Mouse (Mus musculus) kidney, postnatal 10 days (tissue): Measurements from ENCODE around the gene Arnt2.

ENCODE experiments used
- DNase-seq: peaks from one replicate; pipeline ENCODE4 v3.0.0; 2021; ENCODE audit warnings: mixed read lengths

The Arnt2 gene

GRCm38 (mm10) chr7:84339186-84339585 is 70.8 kb downstream of the Arnt2 start:
- DNase-seq, result no peak

DNA sequence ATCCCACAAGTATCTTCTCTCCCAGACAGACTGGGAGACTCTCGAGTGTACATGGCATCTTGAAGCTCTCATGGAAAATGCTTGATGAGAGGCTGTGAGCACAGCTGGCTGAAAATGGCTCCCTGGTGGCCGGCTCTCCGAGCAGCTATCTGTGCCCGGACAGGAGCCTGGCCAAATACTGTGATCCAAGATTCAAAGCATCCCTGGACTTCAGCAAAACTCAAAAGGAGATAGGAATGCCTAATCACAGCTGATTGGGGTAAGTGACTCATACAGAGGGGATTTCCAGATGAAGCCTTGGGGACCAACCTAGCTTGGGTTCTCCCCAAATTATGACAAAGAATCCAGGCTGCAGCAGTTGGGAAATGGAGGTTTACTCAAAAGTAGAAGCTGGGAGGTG is 72.2 kb downstream of the Arnt2 start:
- no peak for DNase-seq

GRCm38 (mm10) chr7:84336907-84337306 is 73.1 kb downstream of the Arnt2 start:
- DNase-seq, result no peak

- no peak for DNase-seq
These were observed 73.4 kb downstream of the Arnt2 start for GRCm38 (mm10) chr7:84336580-84336886.

DNA sequence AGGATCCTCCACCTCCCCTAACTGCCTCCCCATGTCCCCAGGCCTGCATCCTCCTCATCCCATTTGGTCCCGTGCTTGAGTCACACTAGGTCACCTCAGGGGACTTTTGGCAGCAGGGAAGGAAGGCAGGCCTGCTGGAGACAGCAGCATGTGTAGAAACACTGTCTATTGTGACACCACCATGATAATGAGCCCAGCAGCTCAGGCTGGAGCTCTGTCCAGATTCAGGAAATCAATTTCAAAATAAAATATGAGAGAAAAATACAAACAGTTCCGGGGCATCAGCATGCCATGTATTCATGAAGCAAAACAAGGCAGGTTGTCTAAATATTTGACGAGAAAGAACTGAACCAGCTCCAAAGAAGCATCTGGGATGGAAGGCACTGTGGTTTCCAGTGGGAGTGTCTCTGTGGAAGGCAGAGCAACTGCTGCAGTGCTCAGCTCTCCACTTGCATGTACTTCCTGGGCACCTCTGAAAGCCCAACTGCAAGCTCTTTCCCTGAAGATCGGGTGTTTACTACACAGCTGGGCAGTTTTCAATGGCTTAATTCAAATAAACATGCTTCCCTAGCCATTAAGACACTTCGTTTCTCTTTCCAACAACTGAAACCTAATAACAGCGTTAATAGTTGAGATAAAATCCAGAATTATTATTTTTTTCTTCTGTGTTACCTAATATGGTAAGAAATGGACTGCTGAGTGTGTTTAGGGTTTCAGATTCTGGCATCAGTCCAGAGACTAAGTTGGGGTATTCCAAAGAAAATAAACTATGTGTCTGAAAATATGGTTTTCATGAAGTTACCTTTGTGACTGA is 74.0 kb downstream of the Arnt2 start:
- no peak for DNase-seq

DNA sequence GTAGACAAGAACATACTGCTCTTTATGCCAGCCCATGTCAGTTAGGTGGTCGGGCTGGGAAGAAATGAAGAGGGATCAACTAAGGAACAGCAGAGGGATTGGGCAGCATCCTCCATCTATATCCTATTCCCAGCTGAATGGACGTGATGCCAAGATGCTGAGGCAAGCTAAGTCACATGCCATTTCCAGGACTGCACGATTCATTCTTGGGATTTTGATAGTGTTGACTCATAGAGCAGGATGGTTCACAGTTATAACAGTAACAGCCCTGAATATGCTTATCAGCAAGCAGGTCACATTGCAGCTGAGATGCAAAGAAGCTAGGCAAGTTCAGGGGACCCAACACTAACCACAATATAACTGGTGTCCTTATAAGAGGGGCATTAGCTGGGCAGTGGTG is 76.0 kb downstream of the Arnt2 start:
- DNase-seq, result no peak

GRCm38 (mm10) chr7:84332295-84333168 is 77.4 kb downstream of the Arnt2 start:
- DNase-seq, result no peak

DNA sequence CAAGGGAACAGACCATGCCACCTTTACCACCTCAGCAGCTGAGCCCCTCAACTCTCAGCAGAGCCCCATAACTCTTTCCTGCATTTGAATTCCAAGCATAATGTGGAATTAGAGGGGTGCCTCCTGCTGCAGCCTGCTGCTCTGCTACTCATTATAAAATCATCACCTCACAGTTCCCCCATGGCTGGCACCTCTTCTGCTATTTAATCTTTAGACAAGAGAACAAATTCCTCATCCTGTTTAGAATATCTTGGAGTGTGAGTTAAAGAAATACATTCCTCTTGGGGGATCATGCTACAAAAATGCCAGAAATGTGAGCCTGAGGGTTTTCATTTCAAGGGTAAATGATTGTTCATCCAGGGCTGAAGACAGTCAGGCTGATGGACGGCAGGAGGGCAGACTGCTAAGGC is 80.8 kb downstream of the Arnt2 start:
- DNase-seq, result peak; percentile 26

DNA sequence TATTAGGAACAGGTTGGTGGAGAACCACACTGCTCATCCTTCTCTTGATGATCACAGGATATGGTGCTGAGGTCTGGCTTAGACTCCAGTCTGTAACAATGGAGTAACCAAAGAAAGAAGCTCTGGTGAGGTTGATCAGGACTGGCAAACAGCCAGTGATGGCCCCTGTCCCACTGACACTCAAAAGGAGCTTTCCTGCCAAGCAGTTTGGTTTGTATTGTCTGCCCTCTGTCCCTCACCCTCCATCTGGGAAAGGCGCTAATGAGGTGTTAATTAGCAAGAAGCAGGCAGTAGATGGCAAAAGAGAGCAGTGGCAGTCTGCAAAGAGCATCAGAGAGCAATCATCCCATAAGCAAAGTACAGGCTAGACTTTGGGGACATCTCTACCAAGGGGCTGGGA is 81.2 kb downstream of the Arnt2 start:
- DNase-seq, result peak; percentile 15

- no peak for DNase-seq
These were observed 84.2 kb downstream of the Arnt2 start for GRCm38 (mm10) chr7:84325570-84326328.

GRCm38 (mm10) chr7:84321542-84321941 is 88.4 kb downstream of the Arnt2 start:
- DNase-seq, result no peak

GRCm38 (mm10) chr7:84315353-84316003 is 94.5 kb downstream of the Arnt2 start:
- DNase-seq, result peak; percentile 60

- no peak for DNase-seq
These were observed 95.2 kb downstream of the Arnt2 start for GRCm38 (mm10) chr7:84314742-84315141.

- peak; percentile 23 for DNase-seq
These were observed 98.4 kb downstream of the Arnt2 start for GRCm38 (mm10) chr7:84311624-84312023.

DNA sequence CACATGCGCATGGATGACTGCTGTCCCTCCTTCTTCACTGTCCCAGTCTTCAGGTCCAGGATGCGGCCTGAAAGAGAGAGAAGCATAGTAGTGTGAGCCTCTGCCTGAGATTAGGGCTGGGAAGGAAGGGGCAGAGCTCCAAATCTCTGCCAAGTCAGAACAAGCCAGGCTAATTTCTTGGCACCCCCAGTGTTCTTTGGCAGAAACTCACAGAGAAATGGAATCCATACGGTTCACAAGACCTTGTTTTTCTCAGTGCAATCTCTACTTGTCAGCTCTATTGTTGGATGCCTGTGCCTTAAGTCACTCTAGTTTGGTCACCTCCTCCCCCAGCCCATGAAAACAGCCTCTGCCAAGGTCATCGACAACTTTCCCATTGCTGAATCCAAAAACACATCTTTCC is 99.1 kb downstream of the Arnt2 start:
- DNase-seq, result no peak

DNA sequence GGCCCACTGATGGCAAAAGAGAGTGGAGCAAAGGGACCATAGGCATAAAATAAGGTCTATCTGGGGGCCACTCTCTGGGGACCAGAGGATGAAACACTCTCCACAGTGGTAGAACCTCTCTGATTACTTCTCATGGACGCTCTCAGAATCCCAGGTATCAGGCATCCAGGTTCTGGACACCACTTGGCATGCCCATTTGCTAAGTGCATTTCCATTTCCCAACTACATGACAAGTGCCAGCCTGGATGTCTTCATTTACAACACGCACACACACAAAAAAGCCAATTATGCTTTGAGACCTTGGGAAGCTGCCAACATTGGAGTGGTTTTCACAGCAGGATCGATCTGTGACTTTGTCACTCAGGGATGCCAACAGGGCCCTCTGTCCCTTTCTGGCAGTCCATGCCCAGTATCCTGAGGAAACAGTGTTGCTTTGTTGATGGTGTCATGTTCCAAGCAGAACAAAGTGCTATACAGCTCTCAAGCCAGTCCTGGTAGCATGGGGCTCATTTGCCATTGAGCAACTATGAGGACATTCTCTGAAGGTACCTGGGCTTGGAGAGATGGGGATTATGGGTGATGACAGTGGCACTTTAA is 102.5 kb downstream of the Arnt2 start:
- DNase-seq, result no peak

DNA sequence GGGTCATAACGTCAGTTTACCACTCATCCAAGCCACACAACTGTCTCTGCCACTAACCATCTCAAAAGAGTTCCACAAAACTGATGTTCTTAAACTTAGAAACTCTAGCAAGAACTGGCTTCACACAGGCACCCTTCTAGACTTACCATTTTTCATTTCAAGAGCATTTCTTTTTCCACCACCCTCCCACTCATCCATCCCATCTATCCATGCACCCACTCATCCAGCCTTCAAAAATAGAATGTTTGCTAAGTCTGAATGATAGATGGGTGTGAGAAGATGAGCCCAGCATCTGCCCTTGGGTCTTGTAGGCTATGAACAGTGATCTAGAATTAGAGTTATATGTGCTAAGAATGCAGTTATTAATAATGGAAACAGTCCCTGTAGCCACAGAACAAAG is 109.7 kb downstream of the Arnt2 start:
- no peak for DNase-seq

GRCm38 (mm10) chr7:84299601-84300000 is 110.4 kb downstream of the Arnt2 start:
- DNase-seq, result no peak

DNA sequence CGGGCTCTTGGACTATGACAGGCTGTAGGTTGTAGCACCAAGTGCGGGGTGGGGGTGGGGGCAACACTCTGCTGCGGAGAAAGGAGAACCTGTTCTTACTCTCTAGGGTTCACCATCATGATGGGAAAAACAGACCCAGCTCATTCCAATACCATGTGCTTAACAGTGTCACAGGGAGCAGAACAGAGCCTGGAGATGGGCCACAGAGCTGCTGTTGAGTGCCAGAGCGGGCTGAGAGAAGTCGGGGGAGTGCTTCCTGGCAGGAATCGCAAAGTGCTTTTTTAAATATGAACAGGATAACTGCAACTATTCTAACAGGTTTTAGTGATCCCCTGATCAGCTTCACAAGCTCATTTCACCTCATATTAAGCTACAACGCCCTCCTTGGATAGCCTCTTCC is 116.9 kb downstream of the Arnt2 start:
- DNase-seq, result no peak

GRCm38 (mm10) chr7:84287226-84287587 is 122.8 kb downstream of the Arnt2 start:
- DNase-seq, result no peak

- no peak for DNase-seq
These were observed 123.3 kb downstream of the Arnt2 start for GRCm38 (mm10) chr7:84286526-84287225.

GRCm38 (mm10) chr7:84285790-84286189 is 124.2 kb downstream of the Arnt2 start:
- no peak for DNase-seq
